Mouse (Mus musculus) thymus, postnatal 10 days (tissue): ENCODE data around the gene Bbox1.

Experiments used
- DNase-seq, 2 experiments: peaks; one replicate each; pipeline ENCODE4 v3.0.0; 2021; ENCODE audit warnings: low spot score in 2 of 2

The Bbox1 gene

DNA sequence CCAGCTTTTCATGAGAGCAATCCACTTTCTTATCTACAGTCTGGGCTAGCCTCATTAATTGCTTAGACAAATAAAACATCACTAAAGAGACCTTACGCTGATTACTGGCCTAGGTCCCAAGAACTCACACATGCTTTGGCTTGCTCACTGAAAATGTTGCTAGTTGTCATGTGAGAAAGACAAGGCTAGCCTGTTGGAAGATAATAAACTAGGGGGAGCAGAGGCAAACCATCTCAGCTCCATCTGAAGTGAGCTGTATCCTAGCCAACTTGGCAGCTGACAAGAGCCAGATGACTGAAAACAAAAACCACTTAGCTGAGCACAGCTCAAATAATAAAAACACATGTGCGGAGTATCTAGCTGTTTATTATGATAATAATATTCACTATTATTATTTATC lies 40.2 kb downstream of the Bbox1 start:
- no peak for DNase-seq

DNA sequence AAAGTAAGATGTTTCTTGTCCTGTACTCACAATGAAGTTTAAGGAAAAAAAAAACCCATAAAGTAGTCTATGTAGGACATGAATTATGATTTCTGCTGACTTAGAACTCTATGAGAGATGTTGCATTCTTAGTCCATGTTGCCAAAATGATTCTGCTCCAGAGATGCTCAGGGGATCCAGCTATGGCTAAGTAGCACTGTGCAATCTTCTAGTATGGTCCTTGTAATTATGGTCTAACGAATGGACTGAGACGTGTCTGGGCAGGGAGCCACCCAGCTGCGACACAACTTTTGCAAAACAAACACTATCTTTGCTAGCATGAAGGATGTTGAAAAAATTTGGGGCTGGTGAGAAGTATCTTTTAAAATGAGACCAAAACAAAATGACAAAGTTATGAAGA lies 45.1 kb downstream of the Bbox1 start:
- DNase-seq, result no peak

DNA sequence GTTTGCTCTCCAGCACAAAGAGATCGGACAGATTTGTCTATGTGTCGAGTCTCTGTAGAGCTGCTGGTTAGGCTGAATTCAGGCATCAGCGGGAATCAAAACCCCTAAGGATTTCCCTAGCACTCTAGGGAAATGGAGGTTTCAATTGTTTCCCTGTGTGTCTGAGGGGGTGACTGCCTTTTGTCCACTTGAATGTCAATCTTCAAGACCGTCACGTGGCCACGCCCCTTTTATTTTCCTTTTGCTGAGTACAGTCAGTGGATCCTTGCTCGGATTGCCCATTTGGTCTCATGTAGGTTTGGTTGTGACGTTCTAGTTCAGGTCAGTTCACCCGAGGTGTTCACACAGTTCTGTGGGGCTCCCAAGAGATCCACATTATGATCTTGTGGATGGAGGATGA lies 82.1 kb downstream of the Bbox1 start:
- no peak for DNase-seq

DNA sequence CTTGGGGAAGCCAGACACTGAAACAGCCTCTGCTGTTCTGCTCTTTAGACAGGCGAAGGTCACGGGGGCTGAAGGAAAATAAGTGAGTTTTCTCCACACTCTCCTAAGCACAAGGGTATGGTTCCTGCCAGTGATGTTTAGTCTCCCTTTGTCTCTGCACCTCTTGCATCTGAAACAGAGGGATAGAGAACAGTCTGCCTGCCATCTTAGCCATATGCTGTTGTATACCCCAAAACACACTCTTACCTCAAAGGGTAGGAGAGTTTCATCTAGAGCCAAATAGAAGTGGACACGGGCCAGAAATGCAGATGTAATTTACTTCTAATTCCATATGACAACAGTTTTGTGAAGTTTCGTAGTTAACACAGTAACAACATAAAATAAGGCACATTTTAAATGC lies 83.6 kb downstream of the Bbox1 start:
- no peak for DNase-seq

DNA sequence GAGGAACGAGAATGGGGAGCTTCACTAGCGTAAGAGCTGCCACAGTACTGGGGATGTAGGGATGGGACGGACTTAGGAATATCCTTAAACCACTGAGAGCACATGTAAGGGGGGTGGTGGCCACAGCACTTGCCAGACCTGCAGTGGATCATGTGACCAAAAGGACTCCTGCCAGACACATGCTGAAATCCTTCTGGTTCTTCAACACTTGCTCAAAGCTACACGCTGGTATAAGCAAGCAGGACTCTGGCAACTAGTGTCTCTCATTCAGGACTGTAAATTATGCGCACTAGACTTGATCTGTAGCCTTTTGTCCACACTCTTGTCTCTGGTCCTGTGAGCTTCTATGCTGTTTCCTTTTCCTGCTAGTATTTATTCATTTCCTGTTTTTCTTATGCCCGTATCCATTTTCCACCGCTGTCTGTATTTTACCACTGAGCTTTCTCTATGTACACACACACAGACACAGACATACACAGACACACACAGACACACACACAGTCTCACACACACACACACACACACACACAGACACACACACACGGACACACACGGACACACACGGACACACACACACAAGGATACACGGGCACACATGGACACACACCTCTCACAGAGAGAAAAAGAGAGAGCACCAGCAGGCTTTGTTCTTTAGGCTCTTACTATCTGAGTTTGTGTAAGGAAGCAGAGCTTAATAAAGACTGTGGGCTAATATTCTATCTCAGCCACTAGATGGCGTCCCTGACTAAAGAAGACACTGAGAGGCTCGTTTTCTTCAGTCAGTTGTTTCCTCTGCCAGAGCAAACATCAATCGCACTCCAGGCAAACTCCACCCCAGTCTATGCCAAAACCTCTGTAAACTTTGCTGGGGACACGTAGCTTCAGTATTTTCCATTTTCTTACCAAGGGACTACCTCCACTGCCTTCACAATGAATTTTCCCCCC lies 84.9 kb downstream of the Bbox1 start:
- no peak for DNase-seq

DNA sequence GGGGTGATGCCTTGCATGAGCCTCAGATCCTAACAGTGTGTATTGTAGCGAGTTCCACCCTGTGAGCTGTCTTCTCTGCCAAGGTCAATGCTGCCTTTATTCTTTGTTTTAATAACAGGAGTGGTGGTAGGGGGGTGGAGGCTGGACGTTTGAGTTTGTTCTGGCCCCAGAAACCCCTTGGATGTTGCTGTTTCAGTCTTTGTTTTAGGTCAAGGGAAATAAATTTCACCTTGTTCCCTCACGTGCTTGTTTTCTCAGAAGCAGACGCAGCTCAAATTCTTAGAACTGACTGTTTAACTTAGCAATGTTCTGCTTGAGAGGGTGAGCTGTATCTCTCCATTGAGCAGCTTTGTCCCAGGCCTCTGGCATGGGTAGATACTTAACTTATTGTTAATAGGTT lies 87.9 kb downstream of the Bbox1 start:
- DNase-seq, result no peak

DNA sequence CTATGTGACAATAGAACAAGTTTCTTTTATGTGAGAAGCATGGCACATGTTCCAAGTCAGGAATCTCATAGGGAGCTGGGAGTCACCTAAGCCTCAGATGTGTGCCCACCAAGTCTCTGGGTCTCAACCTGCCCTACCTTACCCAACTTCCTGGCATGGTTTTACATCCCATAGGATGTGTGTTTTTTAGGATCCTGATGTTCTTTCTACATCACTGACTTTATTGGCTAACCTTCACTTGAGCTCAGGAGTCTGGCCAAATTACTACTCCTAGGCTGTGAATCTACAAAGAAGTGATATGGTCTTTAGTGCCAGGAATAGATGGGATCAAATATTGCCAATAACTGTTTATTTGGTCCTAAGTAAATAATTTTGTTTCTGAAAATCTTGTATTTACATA lies 88.4 kb downstream of the Bbox1 start:
- DNase-seq, result no peak

DNA sequence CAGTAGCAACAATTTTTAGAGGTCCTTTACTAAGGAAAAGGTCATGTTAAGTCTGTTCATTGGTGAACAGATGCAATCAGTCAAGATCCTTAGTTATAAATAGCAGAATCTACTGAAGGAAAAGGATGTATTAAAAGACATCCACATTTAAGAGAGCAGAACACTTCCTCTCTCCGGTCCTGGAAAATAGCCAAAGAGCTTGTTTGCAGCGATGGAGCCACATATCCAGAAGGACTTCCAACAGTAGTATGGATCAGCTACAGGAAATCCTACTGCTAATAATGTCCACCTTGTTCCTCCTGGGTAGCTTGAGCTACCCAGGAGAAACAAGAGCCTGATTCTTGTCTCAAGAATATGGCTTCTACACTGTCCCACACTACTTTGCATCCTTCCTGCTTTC lies 91.6 kb downstream of the Bbox1 start:
- DNase-seq, result no peak

DNA sequence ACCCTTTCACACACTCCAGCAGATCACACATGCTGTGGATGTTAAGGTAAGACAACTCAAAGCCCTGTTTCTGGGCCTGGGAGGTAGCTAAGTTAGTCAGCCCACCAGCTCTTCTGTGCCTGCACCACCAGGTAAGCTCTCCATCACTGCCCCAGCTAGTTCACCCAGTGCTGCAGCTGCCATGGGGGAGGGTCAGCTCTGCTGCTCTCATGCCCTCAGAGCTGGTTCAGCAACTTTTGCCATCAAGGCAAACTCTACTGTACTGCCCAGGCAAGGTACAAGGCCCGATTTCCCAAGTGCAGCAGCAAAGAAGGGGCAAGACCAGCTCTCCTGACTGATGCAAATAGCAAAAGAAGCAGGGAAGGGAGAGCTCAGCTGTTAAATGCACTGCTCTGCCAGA lies 93.9 kb downstream of the Bbox1 start:
- no peak for DNase-seq

DNA sequence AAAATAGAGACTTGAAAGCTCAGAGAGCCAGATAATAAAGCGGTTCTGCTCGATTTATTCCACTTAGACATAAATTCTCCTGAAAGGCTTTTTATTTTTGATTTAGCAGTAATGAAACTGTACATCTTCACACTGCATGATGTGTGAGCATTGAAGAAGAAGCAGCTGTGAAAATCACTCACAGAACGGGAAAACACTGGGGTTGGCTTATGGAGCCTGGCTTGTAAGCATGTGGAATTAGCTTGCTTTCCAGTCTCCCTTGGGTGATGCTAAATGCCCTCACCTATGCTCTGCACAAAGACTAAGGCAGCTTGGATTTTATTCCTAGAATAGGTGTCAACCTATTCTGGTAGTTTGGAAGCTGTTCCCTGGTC lies 98.7 kb downstream of the Bbox1 start:
- no peak for DNase-seq

DNA sequence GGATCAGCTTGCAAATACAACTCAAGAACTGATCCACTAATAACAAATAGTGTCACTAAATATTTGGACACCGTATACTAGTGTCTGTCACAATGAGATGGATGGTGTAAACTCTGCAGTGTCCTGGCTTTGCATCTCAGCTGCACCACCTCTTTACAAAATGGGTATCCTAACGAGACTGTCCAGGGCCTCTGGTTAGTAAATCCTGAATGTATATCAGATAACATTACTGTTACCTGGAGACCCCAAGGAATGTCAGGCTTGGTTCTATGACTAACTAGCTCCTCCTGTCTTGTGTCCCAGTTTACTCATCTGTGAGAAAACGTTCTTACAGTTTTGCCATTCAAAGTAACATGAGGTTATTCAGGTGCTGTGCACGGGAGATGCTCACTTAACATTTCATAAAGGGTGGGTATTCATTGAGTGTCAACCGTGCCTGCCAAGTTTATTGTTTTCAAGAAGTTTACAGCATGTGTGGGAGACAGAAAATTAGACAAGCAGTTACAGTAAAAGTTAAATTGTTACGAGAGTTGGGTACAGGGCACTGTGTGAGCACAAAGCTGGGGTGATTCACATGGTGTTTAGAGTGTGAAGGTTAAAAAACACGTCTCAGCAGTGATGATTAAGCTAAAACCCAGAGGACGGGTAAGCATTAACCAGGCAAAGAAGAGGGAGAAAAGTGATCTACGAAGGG lies 99.2 kb downstream of the Bbox1 start:
- no peak for DNase-seq

DNA sequence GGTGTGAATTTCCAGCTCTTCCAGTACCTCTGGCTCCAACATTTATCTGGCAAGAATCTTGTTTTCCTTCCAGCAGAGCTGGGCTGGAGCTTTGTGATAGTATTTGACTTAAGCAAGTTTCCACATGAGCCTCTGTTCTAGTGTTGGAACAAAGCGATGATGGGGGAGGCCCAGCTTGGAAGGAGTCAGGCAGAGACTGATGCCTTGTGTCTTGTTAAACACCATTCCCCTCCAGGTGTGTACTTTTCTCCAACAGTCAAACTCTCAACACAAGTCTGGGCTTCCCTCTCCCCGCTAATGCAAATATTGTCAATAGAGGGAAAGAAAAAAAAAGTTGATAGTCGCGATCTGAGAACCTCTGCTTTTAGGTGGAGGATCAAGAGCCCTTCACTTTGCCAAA lies 100.1 kb downstream of the Bbox1 start:
- DNase-seq, result no peak
